Mouse (Mus musculus): ENCODE results near the gene Stard3nl.

Gene Stard3nl

GRCm38 (mm10) chr13:19395688-19396354 is at the start of gene Stard3nl:
Gene Stard3nl (minus strand): TSS chr13:19395795.
- peak; percentile 98 for DNase-seq (ENCODE audit: low spot score in 2 of 2)

GRCm38 (mm10) chr13:19438040-19438439 is 42.4 kb upstream of the Stard3nl start:
- DNase-seq (ENCODE audit: low spot score in 2 of 2), result no peak

- DNase-seq (ENCODE audit: low spot score in 2 of 2), result no peak
Measured at GRCm38 (mm10) chr13:19429812-19430370, 34.3 kb upstream of the Stard3nl start.

GRCm38 (mm10) chr13:19428076-19428475 is 32.5 kb upstream of the Stard3nl start:
- DNase-seq (ENCODE audit: low spot score in 2 of 2), result no peak

GRCm38 (mm10) chr13:19424563-19424962 is 29.0 kb upstream of the Stard3nl start:
- DNase-seq (ENCODE audit: low spot score in 2 of 2), result no peak

- no peak for DNase-seq (ENCODE audit: low spot score in 2 of 2)
Measured at GRCm38 (mm10) chr13:19422521-19422920, 26.9 kb upstream of the Stard3nl start.

- no peak for DNase-seq (ENCODE audit: low spot score in 2 of 2)
Measured at GRCm38 (mm10) chr13:19417885-19418521, 22.4 kb upstream of the Stard3nl start.

- no peak for DNase-seq (ENCODE audit: low spot score in 2 of 2)
Measured at GRCm38 (mm10) chr13:19415894-19416531, 20.4 kb upstream of the Stard3nl start.

- no peak for DNase-seq (ENCODE audit: low spot score in 2 of 2)
Measured at GRCm38 (mm10) chr13:19415337-19415736, 19.7 kb upstream of the Stard3nl start.

GRCm38 (mm10) chr13:19412334-19412939 is 16.8 kb upstream of the Stard3nl start:
- DNase-seq (ENCODE audit: low spot score in 2 of 2), result no peak

GRCm38 (mm10) chr13:19411886-19412285 is 16.3 kb upstream of the Stard3nl start:
- no peak for DNase-seq (ENCODE audit: low spot score in 2 of 2)

- DNase-seq (ENCODE audit: low spot score in 2 of 2), result no peak
Measured at GRCm38 (mm10) chr13:19410694-19411093, 15.1 kb upstream of the Stard3nl start.

GRCm38 (mm10) chr13:19407953-19408352 is 12.4 kb upstream of the Stard3nl start:
- DNase-seq (ENCODE audit: low spot score in 2 of 2), result no peak

GRCm38 (mm10) chr13:19404623-19405022 is 9.0 kb upstream of the Stard3nl start:
- no peak for DNase-seq (ENCODE audit: low spot score in 2 of 2)

GRCm38 (mm10) chr13:19394798-19395687 is 552 bp downstream of the Stard3nl start:
- no peak for DNase-seq (ENCODE audit: low spot score in 2 of 2)

- no peak for DNase-seq (ENCODE audit: low spot score in 2 of 2)
Measured at GRCm38 (mm10) chr13:19394171-19394570, 1.4 kb downstream of the Stard3nl start.

GRCm38 (mm10) chr13:19393731-19394130 is 1.9 kb downstream of the Stard3nl start:
- no peak for DNase-seq (ENCODE audit: low spot score in 2 of 2)

- no peak for DNase-seq (ENCODE audit: low spot score in 2 of 2)
Measured at GRCm38 (mm10) chr13:19391608-19392007, 4.0 kb downstream of the Stard3nl start.

- DNase-seq (ENCODE audit: low spot score in 2 of 2), result no peak
Measured at GRCm38 (mm10) chr13:19390296-19390695, 5.3 kb downstream of the Stard3nl start.

GRCm38 (mm10) chr13:19389896-19390295 is 5.7 kb downstream of the Stard3nl start:
- DNase-seq (ENCODE audit: low spot score in 2 of 2), result no peak

- DNase-seq (ENCODE audit: low spot score in 2 of 2), result no peak
Measured at GRCm38 (mm10) chr13:19389434-19389833, 6.2 kb downstream of the Stard3nl start.
